Mouse (Mus musculus) liver, postnatal 0 days (tissue): ENCODE results near the gene Ralgapa1.

ENCODE experiments used
- CTCF ChIP-seq: sonication (generic); IDR thresholded peaks from 2 replicates; pipeline ENCODE4 v1.5.1; 2016; ENCODE audit warnings: antibody characterized with exemption, low read depth
- EP300 ChIP-seq: IDR thresholded peaks from 2 replicates; pipeline ENCODE4 v1.6.1; 2016; ENCODE audit warnings: antibody characterized with exemption, low read depth, mild to moderate bottlenecking

DNA sequence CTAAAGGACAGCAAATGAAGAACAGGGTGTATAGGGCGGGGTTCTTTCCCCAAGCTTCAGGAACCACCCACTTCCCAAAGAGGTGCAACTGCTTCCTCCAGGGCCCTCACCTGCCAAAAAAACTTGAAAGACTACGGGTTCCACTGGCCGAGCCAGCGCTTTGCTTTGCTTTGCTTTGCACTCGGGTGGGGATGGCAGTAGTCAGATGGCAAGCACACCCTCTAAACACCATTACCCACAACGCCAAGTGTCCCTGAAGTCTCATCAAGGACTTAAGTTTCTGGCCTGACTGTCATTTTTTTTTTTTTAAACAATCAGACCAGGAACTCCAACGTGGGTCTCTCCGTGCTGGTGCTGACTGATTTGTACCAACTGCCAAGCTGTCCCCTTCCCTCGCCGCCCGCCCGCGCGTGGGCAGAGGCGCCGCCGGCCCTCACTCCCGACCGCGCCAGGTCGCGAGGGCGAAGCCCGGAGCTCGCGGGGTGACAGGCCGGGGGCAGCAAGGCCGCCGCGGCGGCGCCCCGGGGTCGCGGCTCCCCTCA, 777 bp downstream of the Ralgapa1 start:
- TF ChIP-seq CTCF (no peak), EP300 (no peak)
